Mouse (Mus musculus): ENCODE data around the gene Mpp1. TPM values are rescaled to one million over a fixed set of nuclear protein-coding genes. Genes with fewer than 3 reads are reported as not detected.
"Not testable (repeated sequence)": the region's sequence is repeated elsewhere in the genome, so short reads cannot be mapped to it uniquely, and the experiment has no call there.

The Mpp1 gene
- 10 to 100 TPM; 11.8 to 12.2 TPM for total RNA-seq (2021)
- long read RNA-seq, experiment 1, transcript Mpp1-201 (12 exons, 2,525 nt), result major isoform, 14 of 14 reads
- long read RNA-seq, experiment 1, partial matches to known transcripts, result 0 of 14 reads
- long read RNA-seq, experiment 1, other reads (novel, unspliced or antisense), result 0 of 14 reads
- long read RNA-seq, experiment 2, transcript Mpp1-201 (12 exons, 2,525 nt), result major isoform, 6 of 6 reads
- long read RNA-seq, experiment 2, partial matches to known transcripts, result 0 of 6 reads
- long read RNA-seq, experiment 2, other reads (novel, unspliced or antisense), result 0 of 6 reads

- Histone ChIP-seq H3K4me3 (peak within 1 kb of the TSS; percentile 81), H3K27ac (peak within 1 kb of the TSS; percentile 87)
- no peak for TF ChIP-seq CTCF (IDR thresholded peaks at IDR 0.05)
- intact Hi-C loops (cut with DNase I), result loop anchor here (5.0 kb wide), 1 partner anchor 252 kb away; the partner anchor contains the start of genes F8 and Fundc2
- peak; percentile 86 for DNase-seq
Measured at GRCm38 (mm10) chrX:75130467-75131160, at the start of gene Mpp1. Gene Mpp1 (minus strand): TSS chrX:75131016.

- no peak for TF ChIP-seq CTCF (IDR thresholded peaks at IDR 0.05)
- DNase-seq, result no peak
- H3K4me3 ChIP-seq, result no peak within 1 kb of the TSS
- intact Hi-C loops (cut with DNase I), result no loop called here
- H3K27ac ChIP-seq, result no peak within 1 kb of the TSS
Measured at GRCm38 (mm10) chrX:75163670-75164069, 32.9 kb upstream of the Mpp1 start, which contains the start of gene Smim9. Gene Smim9 (minus strand): TSS chrX:75163770.

GRCm38 (mm10) chrX:75155576-75156243 is 24.9 kb upstream of the Mpp1 start:
- peak; percentile 78 for DNase-seq
- H3K4me3 ChIP-seq, result peak overlapping the region; percentile 64
- H3K27ac ChIP-seq, result peak overlapping the region; percentile 5; the same call in 1 of the 2 replicates
- TF ChIP-seq CTCF (IDR thresholded peaks at IDR 0.05), result no peak
- intact Hi-C loops (cut with DNase I), result no loop called here

- TF ChIP-seq CTCF (IDR thresholded peaks at IDR 0.05), result no peak
- intact Hi-C loops (cut with DNase I), result no loop called here
- no peak overlapping the region for H3K4me3 ChIP-seq
- DNase-seq, result no peak
- no peak overlapping the region for H3K27ac ChIP-seq
Measured at GRCm38 (mm10) chrX:75152249-75152648, 21.4 kb upstream of the Mpp1 start.

- DNase-seq, result no peak
- Histone ChIP-seq H3K4me3 (no peak overlapping the region), H3K27ac (no peak overlapping the region)
- intact Hi-C loops (cut with DNase I), result no loop called here
- no peak for TF ChIP-seq CTCF (IDR thresholded peaks at IDR 0.05)
Measured at GRCm38 (mm10) chrX:75150304-75150703, 19.5 kb upstream of the Mpp1 start.

- TF ChIP-seq CTCF (IDR thresholded peaks at IDR 0.05), result no peak
- no peak for DNase-seq
- Histone ChIP-seq H3K4me3 (no peak overlapping the region), H3K27ac (no peak overlapping the region)
- intact Hi-C loops (cut with DNase I), result no loop called here
Measured at GRCm38 (mm10) chrX:75148414-75148813, 17.6 kb upstream of the Mpp1 start.

GRCm38 (mm10) chrX:75143124-75143555 is 12.3 kb upstream of the Mpp1 start:
- peak overlapping the region; percentile 53 for H3K4me3 ChIP-seq
- intact Hi-C loops (cut with DNase I); H3K27ac ChIP-seq: not testable (repeated sequence)
- peak; percentile 36 for DNase-seq

GRCm38 (mm10) chrX:75138182-75138581 is 7.4 kb upstream of the Mpp1 start:
- no peak for TF ChIP-seq CTCF (IDR thresholded peaks at IDR 0.05)
- no peak for DNase-seq
- intact Hi-C loops (cut with DNase I), result no loop called here
- Histone ChIP-seq H3K4me3 (no peak overlapping the region), H3K27ac (no peak overlapping the region)

GRCm38 (mm10) chrX:75137729-75138128 is 6.9 kb upstream of the Mpp1 start:
- no peak for DNase-seq
- no peak for TF ChIP-seq CTCF (IDR thresholded peaks at IDR 0.05)
- intact Hi-C loops (cut with DNase I), result no loop called here
- Histone ChIP-seq H3K27ac (no peak overlapping the region), H3K4me3 (no peak overlapping the region)

- no peak overlapping the region for H3K27ac ChIP-seq
- H3K4me3 ChIP-seq, result no peak overlapping the region
- intact Hi-C loops (cut with DNase I), result no loop called here
- DNase-seq, result no peak
- no peak for TF ChIP-seq CTCF (IDR thresholded peaks at IDR 0.05)
Measured at GRCm38 (mm10) chrX:75136938-75137337, 6.1 kb upstream of the Mpp1 start.

GRCm38 (mm10) chrX:75129474-75129873 is 1.3 kb downstream of the Mpp1 start:
- Histone ChIP-seq H3K27ac (peak overlapping the region; percentile 35; the same call in 1 of the 2 replicates), H3K4me3 (peak overlapping the region; percentile 81)
- no peak for DNase-seq
- intact Hi-C loops (cut with DNase I), result no loop called here
- no peak for TF ChIP-seq CTCF (IDR thresholded peaks at IDR 0.05)

GRCm38 (mm10) chrX:75128333-75128980 is 2.4 kb downstream of the Mpp1 start:
- TF ChIP-seq CTCF (IDR thresholded peaks at IDR 0.05), result no peak
- intact Hi-C loops (cut with DNase I), result no loop called here
- no peak for DNase-seq
- no peak overlapping the region for H3K27ac ChIP-seq
- H3K4me3 ChIP-seq, result peak overlapping the region; percentile 24; the same call in 1 of the 2 replicates
